Mouse (Mus musculus): ENCODE data around the gene Mettl7b.

- TF ChIP-seq HCFC1 (IDR thresholded peaks at IDR 0.05; ENCODE audit: borderline replicate concordance, insufficient read depth, low read length): no peak
- TF ChIP-seq MAFK (IDR thresholded peaks at IDR 0.05; ENCODE audit: insufficient read depth, low read depth, low read length): no peak
- TF ChIP-seq CHD2 (IDR thresholded peaks at IDR 0.05; ENCODE audit: low read depth, low read length): no peak
- no peak for TF ChIP-seq ZC3H11A (IDR thresholded peaks at IDR 0.05; ENCODE audit: borderline replicate concordance, low read depth, low read length)
- TF ChIP-seq ZNF384 (IDR thresholded peaks at IDR 0.05; ENCODE audit: low read depth, low read length): no peak
These were observed 646 bp downstream of the Mettl7b start for GRCm38 (mm10) chr10:128960142-128960541.
